Mouse (Mus musculus): ENCODE results near the gene Dock6. TPM values are rescaled to one million over a fixed set of nuclear protein-coding genes. Genes with fewer than 3 reads are reported as not detected.
A peak's percentile ranks its signal among the peaks of the same experiment; 100 is the strongest.

The Dock6 gene
- total RNA-seq, 2 experiments from 2014 or later: 15.8 to 18.1 TPM

GRCm38 (mm10) chr9:21764084-21764999 is 88.1 kb downstream of the Dock6 start:
- TF ChIP-seq CTCF (IDR thresholded peaks at IDR 0.05): no peak; the same call in 1 of the 2 replicates
- intact Hi-C loops (cut with DNase I): loop anchor here (5.0 kb wide), 1 partner anchor 77 kb away; no protein-coding TSS in a partner anchor
- Histone ChIP-seq H3K27ac (no peak overlapping the region), H3K4me3 (no peak overlapping the region)
- no peak for DNase-seq (ENCODE audit: extremely low spot score in 1 of 2, low spot score in 2 of 2)

DNA sequence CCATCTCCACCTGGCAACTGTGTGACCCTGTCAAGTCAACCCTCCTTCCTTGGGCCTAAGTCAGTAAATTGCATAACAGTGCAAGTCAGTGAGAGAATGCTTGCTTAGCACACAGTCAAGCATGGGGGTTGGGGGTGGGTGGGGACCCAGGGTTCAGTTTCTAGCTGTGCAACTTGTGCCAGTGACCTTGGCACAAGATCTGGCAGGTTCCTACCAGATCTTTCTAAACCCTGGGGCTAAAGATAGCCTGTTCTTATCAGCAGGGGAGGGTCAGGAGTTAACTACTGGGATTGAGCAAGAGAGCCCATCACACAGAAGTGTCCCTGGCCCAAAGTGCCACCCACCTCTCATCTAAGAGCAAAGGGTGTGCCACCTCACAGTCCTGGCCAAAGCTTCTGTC is 90.3 kb downstream of the Dock6 start:
- TF ChIP-seq CTCF (IDR thresholded peaks at IDR 0.05): no peak
- intact Hi-C loops (cut with DNase I): loop anchor here (5.0 kb wide), 1 partner anchor 75 kb away; no protein-coding TSS in a partner anchor
- Histone ChIP-seq H3K4me3 (no peak overlapping the region), H3K27ac (no peak overlapping the region)
- DNase-seq (ENCODE audit: extremely low spot score in 1 of 2, low spot score in 2 of 2): no peak

DNA sequence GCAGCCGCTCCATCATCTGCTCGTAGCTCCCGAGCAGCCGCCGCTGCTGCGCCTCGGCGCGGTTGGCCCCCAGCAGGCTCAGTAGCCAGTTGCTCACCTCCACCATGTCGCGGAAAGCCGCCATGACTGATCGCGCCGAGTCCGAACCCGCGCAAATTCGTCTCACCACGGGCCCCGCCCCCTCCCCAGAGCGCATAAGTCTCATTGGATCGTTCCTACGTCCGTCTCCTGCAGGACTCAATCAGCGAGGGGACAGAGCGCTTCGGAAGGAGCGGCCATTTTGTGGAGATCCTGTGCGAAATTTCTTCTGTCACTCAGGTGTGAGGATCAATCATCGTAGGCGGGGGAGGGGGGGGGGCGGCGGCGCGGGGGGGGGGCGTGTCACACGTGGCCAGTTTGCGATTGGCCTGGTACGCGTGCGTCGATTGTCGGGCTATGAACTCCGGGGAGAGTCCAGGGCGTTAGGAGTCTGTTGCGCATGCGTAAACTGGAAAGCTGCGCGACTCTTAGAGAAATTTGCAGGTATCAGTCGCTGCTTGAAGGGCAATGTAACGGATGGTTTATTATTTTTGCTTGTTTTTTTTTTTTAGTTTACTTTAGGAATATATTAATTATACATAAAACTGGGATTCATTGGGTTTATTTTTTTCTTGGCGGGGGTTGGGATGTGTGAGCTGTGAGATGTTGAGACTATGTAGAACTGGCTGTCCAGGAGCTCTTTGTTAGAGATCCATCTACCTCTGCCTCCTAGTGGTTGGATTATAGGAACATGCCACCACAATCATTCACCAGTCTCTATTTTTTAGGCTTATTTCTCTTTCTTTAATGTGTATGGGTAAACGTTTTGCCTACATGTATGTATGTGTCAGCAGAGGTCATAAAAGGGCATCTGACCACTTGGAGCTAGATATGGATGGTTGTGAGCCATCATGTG is 92.0 kb downstream of the Dock6 start, which contains the start of gene Spc24:
Gene Spc24 (minus strand): TSS at position 149 of the 934 bp plus-strand sequence.
- intact Hi-C loops (cut with DNase I): loop anchor here (5.0 kb wide), 1 partner anchor 73 kb away; no protein-coding TSS in a partner anchor
- peak within 1 kb of the TSS; percentile 77 for H3K4me3 ChIP-seq
- DNase-seq (ENCODE audit: extremely low spot score in 1 of 2, low spot score in 2 of 2): peak; percentile 95 to 96
- peak; percentile 61 for TF ChIP-seq CTCF (IDR thresholded peaks at IDR 0.05)
- peak within 1 kb of the TSS; percentile 62 for H3K27ac ChIP-seq

- peak overlapping the region; percentile 77 for H3K4me3 ChIP-seq
- no peak overlapping the region for H3K27ac ChIP-seq
- intact Hi-C loops (cut with DNase I): loop anchor here (5.0 kb wide), 1 partner anchor 72 kb away; no protein-coding TSS in a partner anchor
- DNase-seq (ENCODE audit: extremely low spot score in 1 of 2, low spot score in 2 of 2): no peak
- TF ChIP-seq CTCF (IDR thresholded peaks at IDR 0.05): no peak
These were observed 92.7 kb downstream of the Dock6 start for GRCm38 (mm10) chr9:21759718-21760117.

DNA sequence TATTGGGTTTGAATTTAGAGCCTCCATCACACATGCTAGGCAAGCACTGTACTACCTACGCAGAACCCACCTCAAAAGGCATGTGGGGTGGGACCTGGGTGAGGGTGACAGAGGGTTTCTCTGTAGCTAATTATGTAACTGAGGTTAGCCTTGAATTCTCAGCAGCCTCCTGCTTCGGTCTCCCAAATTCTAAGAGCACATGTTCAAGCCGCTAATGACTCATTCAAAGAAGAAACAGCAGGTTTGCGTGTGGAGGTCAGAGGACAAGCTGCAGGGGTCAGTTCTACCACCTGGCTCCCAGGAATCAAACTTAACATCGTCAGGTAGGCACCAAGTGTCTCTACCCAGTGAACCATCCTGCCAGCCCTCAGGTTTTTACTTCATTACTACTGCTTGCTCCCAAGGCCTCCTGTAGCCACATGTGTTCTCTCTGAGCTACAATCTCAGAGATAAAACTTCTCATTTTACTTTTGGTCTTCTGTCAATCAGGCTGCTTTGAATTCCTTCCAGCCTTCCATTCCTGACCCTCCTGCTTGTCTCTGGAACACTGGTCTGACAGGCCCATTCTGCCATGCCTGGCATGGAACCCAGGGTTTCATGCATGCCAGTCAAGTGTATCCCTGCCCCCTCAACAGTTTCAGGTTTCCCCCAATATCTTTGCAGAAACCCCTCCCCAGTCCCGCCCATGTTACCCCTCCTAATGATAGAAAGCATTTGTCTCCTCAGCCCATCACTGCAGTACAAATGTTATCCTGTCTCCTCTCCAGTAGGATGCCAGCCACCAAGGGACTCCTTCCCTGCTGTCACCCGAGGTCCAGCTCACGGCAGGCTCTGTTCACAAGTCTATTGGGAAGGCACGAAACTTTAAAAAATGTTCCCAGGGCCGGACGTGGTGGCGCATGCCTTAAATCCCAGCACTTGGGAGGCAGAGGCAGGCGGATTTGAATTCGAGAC is 93.6 kb downstream of the Dock6 start:
- DNase-seq (ENCODE audit: extremely low spot score in 1 of 2, low spot score in 2 of 2): no peak
- TF ChIP-seq CTCF (IDR thresholded peaks at IDR 0.05): no peak
- no peak overlapping the region for H3K4me3 ChIP-seq
- no peak overlapping the region for H3K27ac ChIP-seq
- intact Hi-C loops (cut with DNase I): no loop called here

GRCm38 (mm10) chr9:21754516-21755321 is 97.7 kb downstream of the Dock6 start:
- TF ChIP-seq CTCF (IDR thresholded peaks at IDR 0.05): no peak
- intact Hi-C loops (cut with DNase I): no loop called here

DNA sequence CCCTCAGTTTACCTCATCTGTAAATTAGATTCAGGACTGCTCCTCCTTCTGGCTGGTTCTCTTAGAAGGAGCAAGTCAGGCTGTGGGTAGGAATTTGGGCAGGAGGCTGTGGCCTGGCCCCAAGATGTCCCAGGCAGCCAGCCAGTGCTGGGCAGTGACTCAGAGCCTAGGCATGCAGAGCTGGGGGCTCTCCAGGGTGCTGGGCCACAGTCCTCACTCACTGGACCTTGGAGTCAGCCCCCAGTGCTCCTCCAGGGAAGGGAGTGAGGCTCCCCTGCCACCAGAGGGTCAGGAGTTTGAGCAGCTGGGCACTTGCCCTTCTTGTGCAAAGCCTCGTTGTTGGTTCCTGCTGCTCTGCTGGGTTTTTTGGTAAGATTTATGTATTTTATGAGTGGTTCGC is 98.4 kb downstream of the Dock6 start:
- no peak for TF ChIP-seq CTCF (IDR thresholded peaks at IDR 0.05)
- no peak for DNase-seq (ENCODE audit: extremely low spot score in 1 of 2, low spot score in 2 of 2)
- Histone ChIP-seq H3K4me3 (no peak overlapping the region), H3K27ac (no peak overlapping the region)
- intact Hi-C loops (cut with DNase I): no loop called here

More at GRCm38 (mm10) chr9:21754516-21755321, 97.7 kb downstream of the Dock6 start:
- DNase-seq (ENCODE audit: extremely low spot score in 1 of 2, low spot score in 2 of 2): no peak
- Histone ChIP-seq H3K4me3 (no peak overlapping the region), H3K27ac (no peak overlapping the region)

DNA sequence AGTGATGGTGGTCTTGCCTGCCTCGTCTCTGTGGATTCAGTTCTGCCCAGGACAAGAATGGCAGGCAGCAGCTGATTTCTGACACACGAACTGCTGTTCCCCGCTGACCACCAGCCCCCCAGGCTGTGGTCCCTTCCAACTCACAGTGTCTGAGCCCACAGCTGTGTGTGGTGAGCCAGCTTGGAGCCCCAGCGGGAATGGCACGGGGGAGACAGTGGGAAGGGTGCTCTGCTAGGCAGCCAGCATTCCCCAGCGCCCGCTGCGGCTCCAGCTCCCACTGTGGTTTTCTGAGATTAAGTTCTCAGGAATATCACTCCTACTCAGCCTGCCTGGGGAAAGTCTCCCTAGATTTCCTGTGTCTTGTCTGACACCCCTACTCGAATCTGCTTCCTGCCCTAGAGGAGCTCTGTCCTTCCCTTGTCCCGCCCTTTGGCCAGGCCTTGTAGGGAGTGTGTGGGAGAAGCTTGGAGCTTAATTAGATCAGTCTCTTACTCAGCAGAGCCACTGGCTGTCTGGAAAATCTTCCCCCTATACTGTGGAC is 100.1 kb downstream of the Dock6 start:
- DNase-seq (ENCODE audit: extremely low spot score in 1 of 2, low spot score in 2 of 2): peak in 1 of 2 experiments; percentile 44
- intact Hi-C loops (cut with DNase I): no loop called here
- no peak overlapping the region for H3K4me3 ChIP-seq
- peak overlapping the region; percentile 22 for H3K27ac ChIP-seq
- no peak for TF ChIP-seq CTCF (IDR thresholded peaks at IDR 0.05)

- TF ChIP-seq CTCF (IDR thresholded peaks at IDR 0.05): peak; percentile 10
- no peak for DNase-seq (ENCODE audit: extremely low spot score in 1 of 2, low spot score in 2 of 2)
- intact Hi-C loops (cut with DNase I): no loop called here
- H3K27ac ChIP-seq: no peak overlapping the region
- H3K4me3 ChIP-seq: no peak overlapping the region
These were observed 101.1 kb downstream of the Dock6 start for GRCm38 (mm10) chr9:21751347-21751746.

DNA sequence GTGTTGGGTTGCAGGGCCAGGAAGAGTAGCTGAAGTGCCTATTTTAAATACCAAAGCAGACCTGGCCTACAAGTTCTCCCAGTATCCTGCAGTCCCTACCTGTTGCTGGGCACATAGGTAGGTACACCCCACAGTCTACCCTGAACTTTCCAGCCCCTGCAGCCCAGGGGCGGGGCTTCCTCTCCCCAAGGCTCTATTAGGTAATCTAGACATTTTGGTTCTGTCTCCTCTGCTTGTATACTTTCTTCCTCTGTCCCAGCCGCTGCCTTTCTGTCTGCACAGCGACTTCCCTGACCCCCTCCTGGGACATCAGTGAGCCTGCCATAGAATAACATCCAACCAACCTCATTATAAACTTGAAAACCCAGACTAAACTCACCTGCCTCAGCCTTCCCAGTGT is 102.1 kb downstream of the Dock6 start:
- Histone ChIP-seq H3K27ac (peak overlapping the region; percentile 37; the same call in 1 of the 2 replicates), H3K4me3 (no peak overlapping the region)
- no peak for TF ChIP-seq CTCF (IDR thresholded peaks at IDR 0.05)
- intact Hi-C loops (cut with DNase I): no loop called here
- no peak for DNase-seq (ENCODE audit: extremely low spot score in 1 of 2, low spot score in 2 of 2)

Small RNA genes lying within 50 kb of the gene (microRNA-seq; reads per million reads assigned to microRNA genes)
- gene Mir7083: 2.9 to 3.3 reads per million in 2 experiments

Other genes with a start within 250 kb of the Dock6 start
- gene Smarca4, start 236.5 kb downstream of the Dock6 start, total RNA-seq (2021): 100 to 1,000 TPM; 117 to 124 TPM
- gene Ldlr, start 129.2 kb downstream of the Dock6 start, total RNA-seq (2021): 10 to 100 TPM; 15.8 to 17.7 TPM
- 1 to 10 TPM; 1.7 to 2.4 TPM for gene Spc24, start 92.3 kb downstream of the Dock6 start, total RNA-seq (2021)
- gene Kank2, start 53.9 kb downstream of the Dock6 start, total RNA-seq (2021): 1 to 10 TPM; 8.5 to 8.8 TPM
- gene Angptl8, start 17.1 kb downstream of the Dock6 start, total RNA-seq (2021): not detected
- gene Rab3d, start 65.6 kb upstream of the Dock6 start, total RNA-seq (2021): 10 to 100 TPM; 10.9 to 15.7 TPM
- 10 to 100 TPM; 18.2 to 18.9 TPM for gene Ccdc159, start 74.8 kb upstream of the Dock6 start, total RNA-seq (2021)
- 10 to 100 TPM; 31.4 to 35.5 TPM for gene Tmem205, start 74.9 kb upstream of the Dock6 start, total RNA-seq (2021)
- 100 to 1,000 TPM; 181 to 183 TPM for gene Plppr2, start 84.4 kb upstream of the Dock6 start, total RNA-seq (2021)
- 10 to 100 TPM; 12.7 to 14.0 TPM for gene Swsap1, start 103.1 kb upstream of the Dock6 start, total RNA-seq (2021)
- gene Epor, start 110.9 kb upstream of the Dock6 start, total RNA-seq (2021): 10 to 100 TPM; 10.2 to 12.1 TPM
- 1 to 10 TPM; 2.1 to 3.1 TPM for gene Rgl3, start 136.8 kb upstream of the Dock6 start, total RNA-seq (2021)
- gene Ccdc151, start 150.0 kb upstream of the Dock6 start, total RNA-seq (2021): 10 to 100 TPM in 1 of 2 experiments, 1 to 10 TPM in 1; 9.3 to 10.7 TPM
- 100 to 1,000 TPM in 1 of 2 experiments, 10 to 100 TPM in 1; 85.9 to 104 TPM for gene Prkcsh, start 150.2 kb upstream of the Dock6 start, total RNA-seq (2021)
- 100 to 1,000 TPM; 148 to 153 TPM for gene Elavl3, start 199.4 kb upstream of the Dock6 start, total RNA-seq (2021)
- 1 to 10 TPM; 2.1 to 2.3 TPM for gene Gm49318, start 218.6 kb upstream of the Dock6 start, total RNA-seq (2021)
- 10 to 100 TPM; 20.0 to 24.8 TPM for gene Zfp653, start 218.7 kb upstream of the Dock6 start, total RNA-seq (2021)
- gene Ecsit, start 232.8 kb upstream of the Dock6 start, total RNA-seq (2021): 10 to 100 TPM; 43.0 to 46.8 TPM
- 1 to 10 TPM in 1 of 2 experiments, under 1 TPM in 1; 0.41 to 1.3 TPM for gene Cnn1, start 246.6 kb upstream of the Dock6 start, total RNA-seq (2021)